Mouse (Mus musculus) CH12.LX (cell line): ENCODE measurements around the gene Krt42.

ENCODE experiments used
- CTCF ChIP-seq, 2 experiments: IDR thresholded peaks in 1 of 2; conservative IDR thresholded peaks in 1 of 2; 2 replicates each; pipeline ENCODE4 v1.5.1; 2011 to 2012; ENCODE audit warnings: low read depth in 2 of 2, low read length in 2 of 2, improper control_type of control experiment in 1 of 2, inconsistent platforms in 1 of 2, mild to moderate bottlenecking in 1 of 2, moderate library complexity in 1 of 2
- EP300 ChIP-seq: IDR thresholded peaks from 2 replicates; pipeline ENCODE4 v1.6.1; 2011; ENCODE audit warnings: low read length, improper control_type of control experiment
- GABPA ChIP-seq: IDR thresholded peaks from 2 replicates; pipeline ENCODE4 v1.6.1; 2012; ENCODE audit warnings: low read depth, low read length, improper control_type of control experiment, inconsistent platforms; ENCODE audit not compliant: insufficient replicate concordance
- JUND ChIP-seq: conservative IDR thresholded peaks from 2 replicates; pipeline ENCODE4 v1.6.1; 2011; ENCODE audit warnings: low read depth, low read length, improper control_type of control experiment
- MAZ ChIP-seq: IDR thresholded peaks from 2 replicates; pipeline ENCODE4 v1.6.1; 2012; ENCODE audit warnings: low read depth, mild to moderate bottlenecking, inconsistent platforms, low read length, improper control_type of control experiment, moderate library complexity
- NRF1 ChIP-seq: IDR thresholded peaks from 2 replicates; pipeline ENCODE4 v1.6.1; 2014; ENCODE audit warnings: low read depth, mild to moderate bottlenecking, inconsistent platforms, low read length, improper control_type of control experiment, moderate library complexity
- RCOR1 ChIP-seq: conservative IDR thresholded peaks from 2 replicates; pipeline ENCODE4 v1.6.1; 2012; ENCODE audit warnings: low read depth, mild to moderate bottlenecking, inconsistent platforms, low read length, improper control_type of control experiment
- TCF12 ChIP-seq: IDR thresholded peaks from 2 replicates; pipeline ENCODE4 v1.6.1; 2014; ENCODE audit warnings: low read depth, mild to moderate bottlenecking, inconsistent platforms, low read length, improper control_type of control experiment

DNA sequence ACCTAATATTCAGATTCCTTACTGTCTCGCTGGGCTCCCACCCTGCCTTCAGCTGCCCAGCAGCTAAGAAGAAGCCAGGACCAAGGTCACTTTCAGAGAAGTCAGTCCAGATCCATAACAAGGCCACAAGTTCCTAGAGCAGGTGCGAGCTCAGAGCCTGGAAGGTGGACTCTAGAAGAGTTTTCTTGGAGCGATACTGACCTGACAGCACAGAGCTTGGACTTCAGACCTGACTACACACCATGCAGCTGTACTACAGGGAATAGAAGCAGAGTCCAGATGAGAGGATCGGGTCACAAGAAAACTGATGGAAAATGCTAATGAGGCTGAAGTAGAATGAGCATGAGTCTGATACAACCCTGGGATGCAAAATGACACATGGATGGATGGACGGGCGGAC, 43.8 kb upstream of the Krt42 start:
- no peak for TF ChIP-seq NRF1
- TF ChIP-seq GABPA: no peak
- TF ChIP-seq MAZ: no peak
- no peak for TF ChIP-seq CTCF (conservative IDR thresholded peaks at IDR 0.05 in 1 of 2, IDR thresholded peaks at IDR 0.05 in 1 of 2; ENCODE audit: low read depth in 2 of 2, low read length in 2 of 2)
- no peak for TF ChIP-seq EP300
- no peak for TF ChIP-seq RCOR1
- TF ChIP-seq TCF12: no peak
- TF ChIP-seq JUND: no peak
